Mouse (Mus musculus): ENCODE results near the gene Plekha7. TPM values are rescaled to one million over a fixed set of nuclear protein-coding genes. Genes with fewer than 3 reads are reported as not detected.

Gene Plekha7
- polyA plus RNA-seq (2012; rRNA removed) = 18.4 and 21.4 TPM in 2 replicates

DNA sequence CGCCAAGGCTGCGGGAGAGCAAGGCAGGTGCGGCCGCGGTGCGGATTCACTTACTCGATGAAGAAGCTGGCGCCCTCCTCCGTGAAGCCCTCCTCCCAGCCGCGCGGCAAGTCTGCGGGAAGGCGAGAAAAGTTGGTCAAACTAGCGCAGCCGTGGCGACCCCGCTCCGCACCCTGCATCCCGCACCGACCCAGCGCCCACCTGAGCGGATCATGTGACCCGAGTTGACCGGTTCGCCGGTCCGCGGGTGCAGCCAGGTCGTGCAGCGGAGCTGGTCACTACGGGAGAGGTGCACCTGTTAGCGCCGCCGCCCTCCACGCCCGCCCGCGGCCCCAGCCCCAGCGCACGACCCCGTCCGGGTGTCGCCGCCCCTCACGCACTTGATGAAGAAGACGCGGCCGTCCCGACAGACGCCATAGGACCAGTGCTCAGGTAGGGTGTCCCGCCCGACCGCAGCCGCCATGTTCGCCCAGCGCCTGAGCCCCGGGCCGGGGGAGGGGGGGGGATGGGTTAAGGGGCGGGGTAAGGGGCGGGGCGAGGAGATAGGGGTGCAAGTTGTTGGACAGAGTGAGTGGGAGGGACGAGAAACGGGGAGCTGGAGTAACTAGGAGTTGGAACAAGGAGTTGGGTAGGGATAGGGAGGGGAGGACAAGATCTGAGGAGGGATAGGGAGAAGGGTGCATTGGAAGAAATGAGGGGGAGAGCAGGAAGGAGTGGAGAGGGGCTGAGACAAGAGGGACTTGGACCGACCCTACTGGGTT, at the start of gene Plekha7:
Gene Plekha7 (minus strand): TSS at position 506 of the 761 bp plus-strand sequence.
- DNase-seq (ENCODE audit: low spot score) = peak; percentile 57

DNA sequence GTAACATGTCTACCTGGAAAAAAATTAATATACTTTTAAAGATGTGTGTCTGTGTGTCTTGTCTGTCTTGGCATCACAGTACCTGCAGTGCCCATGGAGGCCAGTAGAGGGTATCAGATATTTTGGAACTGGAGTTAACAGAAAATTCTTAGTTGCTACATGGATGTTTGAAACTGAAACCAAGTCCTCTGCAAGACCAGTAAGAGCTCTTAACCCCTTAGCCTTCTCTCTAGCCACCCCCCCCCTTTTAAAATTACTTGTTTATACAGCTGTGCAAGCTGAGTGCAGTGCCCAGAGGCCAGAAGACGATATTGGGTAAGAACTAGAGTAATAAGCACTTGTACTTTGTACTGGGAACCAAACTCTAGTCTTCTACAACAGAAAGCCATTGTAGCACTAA, 28.1 kb upstream of the Plekha7 start:
- DNase-seq (ENCODE audit: low spot score) = no peak

- no peak for DNase-seq (ENCODE audit: low spot score)
Observed at GRCm38 (mm10) chr7:116335133-116335532, 27.0 kb upstream of the Plekha7 start.

GRCm38 (mm10) chr7:116334669-116335038, 26.5 kb upstream of the Plekha7 start:
- no peak for DNase-seq (ENCODE audit: low spot score)

GRCm38 (mm10) chr7:116333713-116334668, 25.8 kb upstream of the Plekha7 start, which contains the start of gene Rps13:
Gene Rps13, minus strand, starts transcription at chr7:116334195.
- DNase-seq (ENCODE audit: low spot score) = peak; percentile 95

DNA sequence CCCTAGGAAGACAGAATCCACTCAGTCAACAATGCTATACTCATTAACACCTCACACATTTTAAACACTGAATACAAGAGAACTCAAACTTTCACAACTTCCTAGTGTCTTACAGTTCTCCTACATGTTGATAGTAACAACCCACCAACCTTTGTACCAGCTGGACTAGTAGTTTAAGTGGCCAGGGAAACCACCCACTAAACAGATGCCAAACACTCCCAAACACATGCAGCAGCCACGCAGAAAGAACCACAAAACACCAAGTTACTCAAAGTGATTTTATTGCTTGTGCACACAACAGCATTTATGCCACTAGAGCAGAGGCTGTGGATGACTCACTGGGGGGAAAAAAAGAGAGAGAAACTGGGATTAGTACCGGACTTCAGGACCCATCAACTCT, 23.1 kb upstream of the Plekha7 start:
- DNase-seq (ENCODE audit: low spot score) = no peak

DNA sequence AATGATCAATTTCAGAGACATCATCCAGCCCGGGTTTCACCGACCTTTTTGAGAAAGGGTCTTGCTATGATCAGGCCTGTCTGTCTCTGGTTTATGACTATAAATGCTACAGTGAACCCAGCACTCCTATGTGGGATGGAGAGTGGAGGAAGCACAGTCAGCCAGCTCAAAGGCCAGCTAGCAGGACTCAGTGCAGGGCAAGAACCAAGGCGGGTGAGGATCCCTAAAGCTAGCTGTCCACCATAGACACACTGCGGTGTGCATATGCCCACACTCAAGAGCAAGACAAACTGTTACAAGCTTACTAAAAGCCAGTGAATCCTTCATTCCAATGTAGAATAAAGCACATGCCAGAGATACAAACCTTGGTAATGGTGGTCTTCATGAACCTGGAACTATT, 21.7 kb upstream of the Plekha7 start:
- no peak for DNase-seq (ENCODE audit: low spot score)

- DNase-seq (ENCODE audit: low spot score) = no peak
Observed at GRCm38 (mm10) chr7:116328777-116329176, 20.6 kb upstream of the Plekha7 start.

DNA sequence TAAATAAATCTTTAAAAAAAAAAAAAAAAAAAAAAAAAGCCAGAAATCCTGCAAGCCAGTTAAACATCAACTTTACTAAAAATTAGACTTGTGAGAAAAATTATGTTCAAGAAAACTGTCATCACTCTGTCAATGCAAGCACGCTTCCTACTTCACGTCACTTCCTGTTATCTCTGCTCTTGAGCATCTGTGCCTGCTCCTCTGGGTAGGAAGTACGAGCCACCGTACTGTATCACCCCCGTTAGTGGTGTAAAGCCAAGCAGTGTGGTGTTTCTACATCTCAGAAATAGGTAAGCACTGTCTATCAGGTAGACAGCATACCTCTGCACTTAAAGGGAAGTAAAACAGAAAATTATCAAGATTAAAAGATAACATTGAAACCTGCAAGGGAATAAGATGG, 19.7 kb upstream of the Plekha7 start:
- no peak for DNase-seq (ENCODE audit: low spot score)

GRCm38 (mm10) chr7:116323331-116323964, 15.3 kb upstream of the Plekha7 start:
- peak; percentile 49 for DNase-seq (ENCODE audit: low spot score)

GRCm38 (mm10) chr7:116309456-116309855, 1.3 kb upstream of the Plekha7 start:
- DNase-seq (ENCODE audit: low spot score) = no peak

- DNase-seq (ENCODE audit: low spot score) = no peak
Observed at GRCm38 (mm10) chr7:116308632-116308991, 436 bp upstream of the Plekha7 start.

- peak; percentile 63 for DNase-seq (ENCODE audit: low spot score)
Observed at GRCm38 (mm10) chr7:116307099-116307870, 891 bp downstream of the Plekha7 start.

GRCm38 (mm10) chr7:116306601-116307000, 1.6 kb downstream of the Plekha7 start:
- no peak for DNase-seq (ENCODE audit: low spot score)

DNA sequence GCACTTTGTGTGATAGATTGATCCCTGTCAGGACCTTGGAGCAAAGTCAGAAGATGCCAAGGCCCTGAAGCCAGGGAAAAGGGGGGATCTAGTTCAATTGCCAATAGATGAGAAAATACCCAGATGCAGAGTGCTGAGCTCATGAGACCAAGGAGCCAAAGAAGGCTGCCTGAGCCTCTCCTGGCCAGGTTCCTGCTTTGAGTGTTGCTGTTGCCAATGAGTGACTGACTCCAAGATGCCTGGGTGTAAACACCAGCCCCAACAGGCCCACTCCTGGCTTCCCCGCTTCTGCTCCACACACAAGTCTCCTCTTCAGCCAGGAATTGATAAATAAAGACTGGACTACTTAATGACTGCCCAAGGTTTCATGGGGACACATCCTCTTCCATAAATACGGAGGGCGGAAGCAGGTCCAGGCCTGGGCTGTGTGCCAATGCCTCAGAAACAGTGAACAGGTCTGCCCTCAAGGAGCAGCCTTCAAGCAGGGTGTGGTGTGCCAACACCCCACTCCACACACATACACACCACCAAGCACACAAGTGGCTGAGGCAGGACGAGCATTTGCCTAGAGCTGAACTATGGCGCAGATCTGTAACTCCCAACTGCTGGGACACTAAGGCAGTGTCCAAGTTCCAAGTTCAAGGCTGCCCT, 6.4 kb downstream of the Plekha7 start:
- no peak for DNase-seq (ENCODE audit: low spot score)

GRCm38 (mm10) chr7:116301144-116301543, 7.0 kb downstream of the Plekha7 start:
- no peak for DNase-seq (ENCODE audit: low spot score)

GRCm38 (mm10) chr7:116298851-116299250, 9.3 kb downstream of the Plekha7 start:
- no peak for DNase-seq (ENCODE audit: low spot score)

GRCm38 (mm10) chr7:116298389-116298788, 9.8 kb downstream of the Plekha7 start:
- no peak for DNase-seq (ENCODE audit: low spot score)

- no peak for DNase-seq (ENCODE audit: low spot score)
Observed at GRCm38 (mm10) chr7:116294961-116295360, 13.2 kb downstream of the Plekha7 start.

GRCm38 (mm10) chr7:116292377-116292776, 15.8 kb downstream of the Plekha7 start:
- DNase-seq (ENCODE audit: low spot score) = no peak

DNA sequence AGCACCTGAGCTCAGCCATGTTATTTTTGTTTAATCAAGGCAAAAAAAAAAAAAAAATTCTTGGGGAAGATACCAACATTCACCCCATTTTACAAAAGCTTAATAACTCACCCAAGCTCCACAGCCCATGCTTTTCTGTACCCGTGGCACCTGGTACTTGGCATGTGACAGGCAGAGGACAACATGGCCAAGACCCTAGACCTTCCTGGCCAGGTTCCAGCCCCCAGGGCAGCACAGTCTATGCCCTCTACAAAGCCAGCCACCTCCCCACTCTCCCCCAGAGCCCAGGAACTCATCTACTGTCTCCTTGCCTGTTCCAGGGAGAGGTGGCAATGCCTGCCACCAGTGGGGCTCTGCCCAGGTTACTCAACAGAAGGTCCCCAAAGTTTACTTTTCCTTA, 17.6 kb downstream of the Plekha7 start:
- no peak for DNase-seq (ENCODE audit: low spot score)
